Mouse (Mus musculus): ENCODE data around the gene Vpreb1.
A peak's percentile ranks its signal among the peaks of the same experiment; 100 is the strongest.
"Not testable (repeated sequence)": the region's sequence is repeated elsewhere in the genome, so short reads cannot be mapped to it uniquely, and the experiment has no call there.

Gene Vpreb1

DNA sequence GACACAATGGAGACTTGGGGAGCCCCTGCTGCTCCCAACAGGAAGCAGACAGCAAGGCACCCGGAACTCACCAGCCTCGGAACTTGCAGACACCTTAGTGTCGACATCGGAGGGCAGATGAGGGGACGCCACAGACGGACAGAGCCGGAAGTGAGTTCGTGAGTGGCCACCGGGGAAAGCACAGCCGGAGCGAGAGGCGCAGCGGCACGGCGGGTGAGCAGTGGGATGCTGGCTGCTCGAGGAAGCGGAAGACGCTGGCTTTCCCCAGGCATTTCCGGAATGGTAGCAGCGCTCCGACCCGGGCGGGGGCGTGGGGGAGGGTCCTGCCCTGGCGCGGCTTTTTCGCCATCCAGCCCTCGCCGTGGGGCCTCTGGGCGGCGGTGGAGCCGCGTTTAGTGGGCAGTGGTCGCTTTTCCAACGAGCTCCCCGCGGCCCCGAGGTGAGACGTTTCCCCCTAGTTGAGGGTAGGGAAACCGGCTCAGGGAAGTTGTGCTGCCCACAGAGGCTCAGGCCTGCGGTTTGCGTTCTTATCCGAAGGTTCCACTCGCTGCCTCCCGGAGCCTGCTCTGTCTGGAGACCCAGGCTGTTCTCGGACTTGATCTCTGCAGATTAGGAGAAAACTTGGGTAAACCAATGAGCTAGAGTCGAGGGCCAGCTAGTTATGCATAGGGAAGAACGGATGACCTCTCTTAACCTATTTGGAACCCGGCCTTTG is at the start of gene Vpreb1, which contains the start of gene Top3b:
Vpreb1 (minus strand) TSS at position 227 of the 715 bp plus-strand sequence.
Top3b (plus strand) TSS at position 120 of the 715 bp plus-strand sequence.
- DNase-seq (ENCODE audit: low read depth, low spot score) = peak; percentile 93

DNA sequence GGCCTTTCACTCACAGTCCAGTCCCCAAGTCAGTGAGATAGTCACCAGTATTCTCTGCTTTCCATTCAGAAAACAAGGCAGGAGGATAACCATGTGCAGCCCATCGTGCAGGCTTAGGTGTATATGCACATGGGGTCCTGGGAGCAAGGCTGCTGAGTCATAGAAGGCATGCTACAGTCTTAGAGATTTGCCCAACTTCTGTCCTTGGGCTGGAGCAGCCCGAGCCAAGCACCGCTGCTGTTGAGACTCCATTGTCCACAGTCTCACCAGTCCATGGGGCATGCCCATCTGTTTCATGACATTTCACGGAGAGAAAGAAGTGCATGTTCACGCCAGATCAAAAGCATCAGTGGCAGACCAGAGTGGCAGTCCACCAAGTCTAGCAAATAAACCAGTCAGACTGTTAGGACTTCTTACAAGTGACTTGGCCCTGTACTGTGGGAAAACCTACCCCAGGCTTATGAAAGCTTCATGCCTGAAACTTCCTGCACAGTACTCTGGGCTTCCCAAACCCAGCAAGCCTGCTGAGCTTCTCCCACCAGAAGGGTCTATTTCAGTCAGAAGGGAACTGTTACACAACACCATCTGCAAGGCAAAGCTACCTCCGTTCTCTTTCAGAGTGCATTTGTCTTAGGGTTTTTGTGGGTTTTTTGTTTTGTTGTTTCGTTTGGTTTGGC is 47.9 kb upstream of the Vpreb1 start:
- DNase-seq (ENCODE audit: low read depth, low spot score) = no peak

DNA sequence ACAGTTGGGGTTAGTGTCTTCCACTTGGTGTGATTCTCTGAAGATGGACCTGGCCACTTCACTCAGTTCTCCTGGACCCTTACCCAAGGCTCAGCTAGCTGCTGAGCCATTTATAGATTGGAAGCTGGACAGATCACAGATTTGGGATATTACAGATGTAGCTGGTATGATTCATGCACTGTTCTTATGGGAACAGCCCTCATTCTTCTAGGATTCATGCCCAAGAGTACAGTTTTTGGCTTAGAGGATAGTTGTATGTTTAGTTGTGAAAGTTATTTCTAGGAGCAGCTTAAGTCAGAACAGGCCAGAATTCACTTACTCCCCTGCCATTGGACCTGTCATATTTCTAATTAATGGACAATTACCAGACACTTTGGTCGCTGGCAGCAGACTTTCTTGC is 42.8 kb upstream of the Vpreb1 start:
- no peak for DNase-seq (ENCODE audit: low read depth, low spot score)

DNA sequence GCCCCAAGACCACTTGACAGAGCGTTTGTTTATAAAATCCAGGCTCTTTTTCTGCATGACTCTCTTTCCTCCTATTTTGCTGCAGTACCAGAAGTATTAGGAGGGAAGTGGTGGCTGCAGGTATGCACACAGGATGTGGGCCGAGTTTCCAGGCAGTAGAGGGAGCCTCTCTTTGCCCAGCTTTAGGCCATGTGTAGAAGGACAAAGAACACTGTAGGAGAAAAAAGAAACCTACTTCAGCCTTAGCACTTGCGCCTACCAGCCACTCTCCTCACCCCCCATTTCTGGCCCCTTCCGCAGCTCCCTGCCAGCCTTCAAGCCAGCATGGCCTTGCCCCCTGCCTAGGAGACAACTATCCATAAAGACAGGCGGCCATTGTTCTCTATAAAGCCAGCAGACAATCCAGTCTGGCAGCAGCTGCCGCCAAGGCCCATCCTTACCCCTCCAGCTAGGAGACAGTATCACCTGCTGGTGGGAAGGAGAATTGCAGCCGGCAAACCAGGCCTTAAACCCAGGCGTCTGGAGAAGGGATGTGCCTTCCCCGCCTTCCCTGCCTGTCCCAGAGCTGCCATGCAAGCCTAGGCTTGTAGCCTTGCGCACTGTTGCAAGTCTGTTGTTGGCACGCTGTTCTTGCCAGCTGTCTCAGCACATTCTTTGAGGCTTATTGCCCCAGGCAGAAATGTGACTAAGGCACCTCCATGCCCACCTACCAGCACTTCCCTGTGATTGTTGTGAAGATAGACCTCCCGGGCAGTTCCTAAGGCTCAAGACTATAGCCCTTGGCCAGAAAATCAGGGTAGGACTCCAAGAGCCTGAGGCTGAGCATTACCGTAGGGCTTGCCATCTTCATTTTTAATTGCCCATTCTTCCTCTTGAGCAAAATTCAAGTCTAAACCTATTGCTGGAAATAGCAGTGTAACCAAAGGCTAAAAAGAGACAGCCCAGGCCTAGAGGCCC is 41.3 kb upstream of the Vpreb1 start:
- peak; percentile 66 for DNase-seq (ENCODE audit: low read depth, low spot score)

DNA sequence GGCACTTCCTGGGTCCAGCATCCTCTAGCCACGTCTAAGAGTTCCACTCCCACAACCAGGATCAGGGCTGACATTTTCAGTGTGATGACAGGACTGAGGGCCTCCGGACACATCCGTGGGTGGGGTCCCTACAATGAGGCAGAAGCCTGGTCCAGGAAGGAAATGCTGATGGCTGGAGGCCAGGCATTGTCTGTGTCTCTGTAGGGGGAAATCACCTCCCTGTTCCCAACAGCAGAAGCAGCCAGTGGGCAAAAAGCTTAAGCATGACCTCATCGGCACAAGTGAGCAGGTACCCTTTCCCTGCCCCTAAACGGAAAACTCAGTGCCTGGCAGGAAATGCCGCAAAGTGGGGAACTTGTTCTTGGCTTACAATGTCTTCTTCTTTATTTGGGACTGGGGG is 37.2 kb upstream of the Vpreb1 start:
- no peak for DNase-seq (ENCODE audit: low read depth, low spot score)

DNA sequence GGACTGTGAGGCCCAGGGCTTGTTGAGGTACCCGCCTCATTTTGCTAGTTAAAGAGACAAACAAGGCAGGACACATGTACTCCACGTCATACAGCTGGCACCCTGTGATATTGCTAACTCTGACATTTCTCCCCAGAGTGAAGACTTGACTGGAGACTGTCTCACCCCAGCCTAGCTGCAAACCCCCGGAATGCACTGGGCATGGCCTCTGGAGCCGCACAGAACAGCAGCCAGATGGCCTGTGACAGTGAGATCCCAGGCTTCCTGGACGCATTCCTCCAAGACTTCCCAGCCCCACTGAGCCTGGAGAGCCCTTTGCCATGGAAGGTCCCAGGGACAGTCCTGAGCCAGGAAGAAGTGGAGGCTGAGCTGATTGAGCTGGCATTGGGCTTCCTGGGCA is 32.5 kb upstream of the Vpreb1 start:
- no peak for DNase-seq (ENCODE audit: low read depth, low spot score)

DNA sequence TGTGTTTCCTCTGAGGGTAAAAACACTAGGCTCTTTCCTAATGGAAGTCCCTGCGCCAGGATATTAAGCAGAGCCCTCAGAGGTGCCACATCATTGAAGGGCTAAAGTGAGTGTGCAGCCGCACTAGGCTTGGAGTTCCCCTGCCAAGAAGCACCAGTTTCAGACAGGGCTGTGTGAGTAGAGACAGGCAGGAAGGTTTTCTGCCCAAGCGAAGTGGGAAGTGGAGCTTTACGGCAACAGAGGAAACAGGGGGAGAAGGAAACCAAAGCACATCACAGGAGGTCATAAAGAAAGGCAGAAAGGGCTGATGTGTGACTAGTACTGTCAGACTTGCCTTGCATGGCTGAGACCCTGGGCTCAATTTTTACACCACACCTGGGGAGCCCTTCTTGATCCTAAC is 31.7 kb upstream of the Vpreb1 start:
- DNase-seq (ENCODE audit: low read depth, low spot score) = no peak

DNA sequence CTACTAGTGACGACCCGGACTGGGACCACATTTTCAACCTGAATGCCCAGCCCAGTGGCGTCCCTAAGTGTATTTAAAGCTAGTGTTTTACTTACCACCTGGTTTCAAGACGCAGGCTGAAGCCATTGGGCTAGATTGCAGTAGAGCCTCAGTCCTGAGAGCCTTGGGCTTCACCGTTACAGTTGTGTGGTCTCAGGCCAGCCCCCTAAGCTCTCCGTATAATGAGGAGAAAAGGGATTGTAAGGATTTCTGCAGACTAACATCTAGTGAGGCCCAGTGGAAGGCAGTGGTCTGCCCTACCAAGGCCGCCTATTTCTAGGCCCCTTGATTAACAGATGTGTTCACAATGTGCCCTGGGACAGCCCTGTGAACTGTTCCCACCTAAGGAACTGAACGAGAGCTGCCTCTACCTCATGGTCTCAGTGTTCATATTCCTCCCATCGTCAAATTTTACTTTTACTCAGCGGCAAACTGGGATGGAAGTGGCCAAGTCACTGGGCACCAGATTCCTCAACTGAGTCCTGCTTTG is 26.5 kb upstream of the Vpreb1 start:
- no peak for DNase-seq (ENCODE audit: low read depth, low spot score)

DNA sequence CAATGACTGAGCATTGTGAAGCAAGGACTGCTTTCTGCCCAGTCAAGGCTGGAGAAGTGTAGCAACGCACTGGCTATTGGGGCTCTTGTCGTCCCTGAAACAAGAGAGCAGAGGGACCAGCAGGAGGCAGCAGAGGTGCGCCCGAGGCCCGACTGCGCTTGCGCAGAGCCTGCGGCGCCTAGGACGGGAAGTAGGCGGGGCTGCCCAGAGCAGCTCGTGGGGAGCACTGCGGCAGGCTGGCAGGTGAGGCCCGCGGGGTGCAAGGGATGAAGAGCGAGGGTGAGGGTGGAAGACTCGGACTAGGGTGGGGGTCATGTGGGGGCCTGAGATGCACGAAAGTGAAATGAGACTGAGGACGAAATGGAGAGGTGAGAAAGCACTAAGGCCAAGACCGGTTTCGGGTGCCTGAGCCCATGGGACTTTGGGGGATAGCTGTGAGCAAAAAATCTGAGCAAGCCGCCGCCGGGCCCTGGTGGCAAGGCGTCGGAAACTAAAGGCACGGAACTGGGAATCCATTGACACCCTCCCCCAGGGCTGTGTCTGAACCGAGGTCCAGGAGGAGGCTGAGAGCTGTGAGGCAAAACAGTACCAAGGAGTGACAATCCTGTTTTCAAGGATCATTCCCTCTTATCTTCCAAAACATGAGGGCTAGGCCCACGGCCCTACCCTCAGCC is 25.9 kb upstream of the Vpreb1 start, which contains the start of gene Ppm1f:
Ppm1f (plus strand) TSS at position 88 of the 674 bp plus-strand sequence.
- peak; percentile 85 for DNase-seq (ENCODE audit: low read depth, low spot score)

DNA sequence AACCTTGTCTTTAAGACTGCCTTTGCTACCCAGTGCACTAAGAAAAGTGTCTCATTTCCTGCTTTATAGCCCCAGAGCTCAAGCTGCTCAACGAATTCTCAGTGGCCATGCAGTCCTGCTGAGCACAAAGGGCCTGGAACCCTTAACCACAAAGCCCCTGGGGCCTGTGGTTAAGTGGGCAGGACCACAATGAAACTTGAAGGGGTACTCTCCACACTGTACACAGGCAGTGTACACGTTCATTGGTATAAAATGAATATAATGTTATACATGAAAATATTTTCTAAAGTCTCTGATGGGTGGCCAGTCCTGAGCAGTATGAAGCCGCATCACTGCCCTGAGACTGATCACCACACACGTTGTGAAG is 25.4 kb upstream of the Vpreb1 start:
- DNase-seq (ENCODE audit: low read depth, low spot score) = no peak

DNA sequence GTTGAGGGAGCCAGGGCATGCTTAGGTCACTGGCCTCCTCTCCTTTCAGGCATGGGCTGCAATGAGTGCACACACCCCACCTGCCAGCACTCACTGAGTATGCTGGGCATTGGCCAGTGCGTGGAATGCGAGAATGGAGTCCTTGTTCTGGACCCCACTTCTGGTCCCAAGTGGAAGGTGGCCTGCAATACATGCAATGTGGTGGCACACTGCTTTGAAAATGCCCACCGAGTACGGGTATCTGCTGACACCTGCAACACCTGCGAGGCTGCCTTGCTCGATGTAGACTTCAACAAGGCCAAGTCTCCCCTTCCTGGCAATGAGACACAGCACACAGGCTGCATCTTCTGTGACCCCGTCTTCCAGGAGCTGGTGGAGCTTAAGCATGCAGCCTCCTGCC is 21.7 kb upstream of the Vpreb1 start:
- DNase-seq (ENCODE audit: low read depth, low spot score) = no peak

DNA sequence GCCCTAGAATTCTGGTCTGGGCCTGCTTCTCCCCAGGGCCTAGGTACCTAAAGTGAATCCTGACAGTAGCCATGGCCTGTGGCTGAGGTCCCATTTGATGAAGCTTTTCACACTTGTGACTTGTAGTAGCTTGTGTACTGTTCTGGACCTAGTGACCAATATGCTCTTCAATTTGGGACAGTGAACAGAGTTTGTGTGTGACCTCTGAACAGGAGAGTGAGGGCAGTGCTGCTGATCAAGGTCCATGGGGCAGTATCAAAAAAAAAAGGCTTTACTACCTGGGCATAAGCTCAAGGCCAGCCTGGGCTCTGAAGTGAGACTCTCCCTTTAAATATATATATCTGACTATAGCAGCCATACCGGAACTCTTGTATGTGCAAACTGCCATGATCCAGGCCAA is 17.7 kb upstream of the Vpreb1 start:
- no peak for DNase-seq (ENCODE audit: low read depth, low spot score)

DNA sequence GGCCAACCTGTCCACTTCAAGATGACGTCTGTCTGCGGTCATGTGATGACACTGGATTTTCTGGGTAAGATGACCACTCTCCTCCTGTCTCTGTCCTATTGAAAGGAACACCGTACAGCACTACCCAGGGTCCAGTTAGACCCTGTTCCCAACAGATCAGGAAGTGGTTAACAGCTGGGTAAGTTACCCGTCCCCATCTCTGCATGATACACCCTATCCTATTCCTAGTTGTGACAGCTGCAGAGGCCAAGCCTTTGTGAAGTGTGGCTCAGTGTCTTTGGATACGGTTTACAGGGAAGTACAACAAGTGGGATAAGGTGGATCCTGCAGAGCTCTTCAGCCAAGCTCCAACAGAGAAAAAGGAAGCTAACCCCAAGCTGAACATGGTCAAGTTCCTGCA is 8.4 kb upstream of the Vpreb1 start:
- no peak for DNase-seq (ENCODE audit: low read depth, low spot score)

DNA sequence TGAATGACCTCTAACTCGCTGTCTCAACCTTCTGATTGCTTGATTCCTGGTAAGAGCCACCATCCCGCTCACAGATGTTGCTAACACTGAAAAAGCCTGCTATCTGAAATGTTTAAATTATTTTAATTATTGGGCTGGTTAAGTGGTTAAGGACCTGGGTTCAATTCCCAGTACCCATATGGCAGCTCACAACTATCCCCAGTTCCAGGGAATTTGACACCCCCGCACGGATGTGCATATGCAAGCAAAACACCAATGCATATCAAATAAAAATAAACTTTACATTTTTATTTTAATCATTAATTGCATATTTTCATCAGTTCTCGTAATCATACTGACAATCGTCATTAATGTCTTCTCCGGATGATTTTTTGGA is 414 bp downstream of the Vpreb1 start:
- no peak for DNase-seq (ENCODE audit: low read depth, low spot score)

DNA sequence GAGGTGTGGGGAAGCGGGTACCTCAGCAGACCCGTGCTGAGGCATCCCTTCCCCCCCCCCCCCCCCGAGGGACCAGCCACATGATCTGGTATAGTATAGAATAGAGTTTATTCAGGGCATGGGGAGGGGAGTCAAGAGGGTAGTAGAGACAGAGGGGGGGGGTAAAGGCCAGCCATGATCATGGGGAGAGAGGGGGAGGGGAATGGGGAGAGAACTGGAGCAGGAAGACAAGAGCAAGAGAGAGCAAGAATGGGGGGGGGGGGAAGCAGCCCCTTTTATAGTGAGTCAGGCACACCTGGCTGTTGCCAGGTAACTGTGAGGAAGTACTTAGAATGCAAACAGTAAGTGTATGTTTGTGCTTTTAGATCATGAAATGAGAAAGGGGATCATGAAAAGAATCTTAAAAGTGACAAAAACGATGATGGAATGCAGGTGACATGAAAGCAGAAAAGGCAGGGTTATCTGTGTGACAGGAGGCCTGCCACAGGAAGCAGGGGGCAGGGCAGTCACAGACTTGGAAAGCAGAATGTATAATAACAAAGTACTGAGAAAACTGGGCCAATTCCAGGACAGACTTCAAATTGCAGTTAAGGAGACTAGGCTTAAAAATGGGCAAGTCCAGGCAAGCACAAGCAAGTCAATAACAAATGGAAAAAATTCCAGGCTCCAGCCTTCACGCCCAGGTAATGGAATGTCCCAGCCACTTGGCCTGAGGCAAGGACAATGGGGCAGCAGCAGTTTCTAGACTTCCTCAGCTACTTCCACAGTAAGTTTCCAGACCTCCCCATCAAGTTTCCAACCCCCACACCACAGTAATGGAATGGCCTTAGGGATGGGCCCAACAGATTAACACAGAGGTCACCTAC is 4.7 kb downstream of the Vpreb1 start:
- DNase-seq (ENCODE audit: low read depth, low spot score) = no peak

DNA sequence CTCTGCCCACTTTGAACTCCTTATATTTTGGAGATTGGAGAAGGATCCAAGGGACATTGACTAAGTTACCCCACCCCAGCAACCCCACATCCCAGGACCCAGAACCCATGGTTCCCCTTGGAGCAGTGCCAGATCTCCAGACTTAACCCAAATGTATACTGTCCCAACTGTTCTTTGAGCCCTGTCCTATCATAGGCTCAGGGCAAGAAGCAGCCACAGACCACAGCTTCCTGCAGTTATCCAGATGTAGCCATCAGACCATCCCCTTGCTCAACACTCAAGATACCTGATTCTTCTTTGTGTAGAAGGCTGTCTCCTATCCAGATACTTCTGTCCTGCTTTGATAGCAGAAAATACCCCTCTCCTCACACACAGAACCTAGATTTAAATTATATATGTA is 5.4 kb downstream of the Vpreb1 start:
- no peak for DNase-seq (ENCODE audit: low read depth, low spot score)

DNA sequence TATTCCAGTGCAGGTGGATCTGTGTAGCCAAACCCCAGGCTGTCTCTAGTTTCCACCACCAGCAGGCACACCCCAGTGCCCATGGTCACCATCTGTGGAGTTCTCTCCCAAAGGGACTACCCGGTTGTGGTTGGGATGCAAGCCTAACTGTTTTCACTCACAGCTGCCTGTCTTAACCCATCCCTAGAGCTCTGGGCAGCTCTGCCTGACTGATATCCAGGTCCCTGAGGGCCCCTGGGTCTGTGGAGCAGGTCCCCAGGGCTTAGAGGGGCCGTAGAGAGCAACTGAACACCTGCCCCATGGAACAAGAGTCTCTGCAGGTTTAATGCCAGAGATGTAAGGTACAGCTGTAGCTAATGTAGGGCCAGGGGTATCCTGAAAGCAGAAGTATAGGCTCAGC is 6.7 kb downstream of the Vpreb1 start, which contains the start of gene Igll1:
Igll1 (minus strand) TSS at position 8 of the 400 bp plus-strand sequence.
- no peak for DNase-seq (ENCODE audit: low read depth, low spot score)

DNA sequence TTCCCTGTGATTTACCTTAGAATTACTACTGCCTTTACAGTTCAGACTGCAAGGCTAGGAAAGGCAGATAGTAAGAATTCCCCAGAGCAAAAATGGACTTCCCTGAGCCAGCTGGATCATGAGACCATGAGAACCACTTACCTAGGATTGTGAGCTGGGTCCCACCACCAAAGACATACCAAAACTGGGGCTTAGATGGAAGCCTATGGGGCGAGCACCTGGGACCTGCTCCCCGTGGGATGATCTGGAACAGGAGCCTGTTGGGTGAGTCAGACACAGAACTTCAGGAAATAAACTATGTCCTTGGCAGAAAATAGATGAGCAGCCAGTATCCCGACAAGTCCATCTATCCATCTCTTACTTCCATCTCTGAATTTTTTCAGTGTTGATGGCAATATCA is 8.4 kb downstream of the Vpreb1 start:
- DNase-seq (ENCODE audit: low read depth, low spot score) = no peak

DNA sequence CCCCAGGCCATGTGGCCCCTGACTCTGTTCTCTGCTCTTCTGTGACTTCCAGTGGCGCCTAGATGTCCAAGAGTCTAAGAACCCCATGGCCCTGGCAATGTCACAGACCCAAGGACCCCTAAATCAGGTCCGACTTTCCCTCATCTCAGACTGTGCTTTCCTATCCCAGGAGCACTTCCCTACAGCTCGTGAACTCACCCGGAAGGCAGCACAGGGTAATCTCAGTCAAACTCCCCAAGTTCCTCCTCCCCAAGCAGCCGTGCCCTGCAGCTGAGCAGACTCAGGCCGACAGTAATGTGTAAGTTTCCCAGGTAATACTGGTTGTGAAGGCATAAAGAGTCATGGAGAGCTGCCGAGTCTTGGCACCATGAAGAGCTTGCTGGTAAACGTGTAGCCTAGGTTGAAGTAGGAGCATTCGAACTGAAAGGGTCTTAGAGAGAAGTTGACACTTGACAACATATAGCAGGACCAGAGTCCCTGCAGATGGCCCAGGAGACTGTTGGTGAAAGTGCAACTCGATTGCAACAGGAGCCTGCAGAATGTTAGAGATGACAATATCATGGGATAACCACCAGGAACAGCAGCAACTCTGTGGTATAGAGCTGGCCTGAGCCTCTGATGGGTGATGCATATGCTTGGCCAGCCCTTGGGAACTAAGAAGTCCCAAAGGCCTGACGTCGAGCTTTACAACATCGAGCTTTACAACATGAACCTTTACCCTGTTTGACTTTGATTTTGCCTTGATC is 13.7 kb downstream of the Vpreb1 start:
- no peak for DNase-seq (ENCODE audit: low read depth, low spot score)

DNA sequence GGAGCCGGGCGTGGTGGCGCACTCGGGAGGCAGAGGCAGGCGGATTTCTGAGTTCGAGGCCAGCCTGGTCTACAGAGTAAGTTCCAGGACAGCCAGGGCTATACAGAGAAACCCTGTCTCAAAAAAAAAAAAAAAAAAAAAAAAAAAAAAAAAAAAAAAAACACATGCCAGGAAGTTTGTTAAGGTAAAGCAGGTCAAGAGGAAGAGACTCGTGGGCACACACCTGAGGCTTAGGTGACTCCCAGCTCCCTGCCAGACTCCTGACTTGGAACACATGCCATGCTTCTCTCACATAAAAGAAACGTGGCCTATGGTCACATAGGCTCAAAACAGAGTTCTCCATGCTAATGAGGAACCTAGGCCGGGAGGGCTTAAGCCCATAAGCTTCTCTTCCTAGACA is 14.6 kb downstream of the Vpreb1 start:
- not testable (repeated sequence) for DNase-seq (ENCODE audit: low read depth, low spot score)
